Mouse (Mus musculus) heart, adult 2 months (tissue): ENCODE results near the gene Anapc4.

Experiments
- CTCF ChIP-seq: fragments of 200-600 bp; IDR thresholded peaks from 2 replicates; pipeline ENCODE4 v1.8.1; 2022; ENCODE audit warnings: antibody characterized with exemption, mild to moderate bottlenecking, moderate library complexity
- POLR2A ChIP-seq: fragments of 200-500 bp; IDR thresholded peaks from 2 replicates; pipeline ENCODE4 v1.6.1; 2011; ENCODE audit warnings: mild to moderate bottlenecking, low read depth, low read length, control low read depth; ENCODE audit not compliant: insufficient read depth

- TF ChIP-seq CTCF (no peak), POLR2A (no peak)
These were observed 27.5 kb upstream of the Anapc4 start for GRCm38 (mm10) chr5:52806349-52806748.
